Mouse (Mus musculus) layer of hippocampus, postnatal 14 days (tissue): ENCODE data around the gene Aoc2. TPM values are rescaled to one million over a fixed set of nuclear protein-coding genes. Genes with fewer than 3 reads are reported as not detected.
"Not testable (repeated sequence)": the region's sequence is repeated elsewhere in the genome, so short reads cannot be mapped to it uniquely, and the experiment has no call there.

Experiments
- DNase-seq, 2 experiments: peaks; one replicate each; pipeline ENCODE4 v3.0.0; 2021 to 2022; ENCODE audit warnings: low spot score in 2 of 2, mixed read lengths in 1 of 2
- total RNA-seq, 2 experiments: library from RNA; stranded (reverse); gene quantifications; 2 replicates each; pipeline ENCODE4 v1.2.3; 2021

The Aoc2 gene
- total RNA-seq, 2 experiments from 2014 or later: 4.8 to 5.4 TPM

DNA sequence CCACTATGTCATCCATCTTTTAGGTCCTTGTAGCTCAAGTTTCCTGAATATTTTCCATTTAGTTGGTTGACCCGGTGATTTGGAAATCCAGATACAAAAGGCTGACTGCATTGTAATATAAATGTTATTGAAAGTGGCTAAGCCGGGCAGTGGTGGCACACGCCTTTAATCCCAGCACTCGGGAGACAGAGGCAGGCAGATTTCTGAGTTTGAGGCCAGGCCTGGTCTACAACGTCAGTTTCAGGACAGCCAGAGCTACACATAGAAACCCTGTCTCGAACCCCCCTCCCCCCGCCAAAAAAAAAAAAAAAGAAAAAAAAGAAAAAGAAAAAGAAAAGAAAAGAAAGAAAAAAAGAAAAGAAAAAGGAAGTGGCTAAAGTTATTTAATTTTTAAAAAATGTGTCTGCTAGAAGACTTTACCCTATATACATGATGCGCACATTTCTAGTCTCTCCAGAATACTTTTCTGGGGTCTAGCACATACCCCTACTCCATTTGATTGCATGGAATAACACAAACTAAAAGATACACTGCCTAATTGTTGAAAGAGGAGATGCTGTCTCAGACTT, 9.7 kb upstream of the Aoc2 start:
- DNase-seq: no peak

DNA sequence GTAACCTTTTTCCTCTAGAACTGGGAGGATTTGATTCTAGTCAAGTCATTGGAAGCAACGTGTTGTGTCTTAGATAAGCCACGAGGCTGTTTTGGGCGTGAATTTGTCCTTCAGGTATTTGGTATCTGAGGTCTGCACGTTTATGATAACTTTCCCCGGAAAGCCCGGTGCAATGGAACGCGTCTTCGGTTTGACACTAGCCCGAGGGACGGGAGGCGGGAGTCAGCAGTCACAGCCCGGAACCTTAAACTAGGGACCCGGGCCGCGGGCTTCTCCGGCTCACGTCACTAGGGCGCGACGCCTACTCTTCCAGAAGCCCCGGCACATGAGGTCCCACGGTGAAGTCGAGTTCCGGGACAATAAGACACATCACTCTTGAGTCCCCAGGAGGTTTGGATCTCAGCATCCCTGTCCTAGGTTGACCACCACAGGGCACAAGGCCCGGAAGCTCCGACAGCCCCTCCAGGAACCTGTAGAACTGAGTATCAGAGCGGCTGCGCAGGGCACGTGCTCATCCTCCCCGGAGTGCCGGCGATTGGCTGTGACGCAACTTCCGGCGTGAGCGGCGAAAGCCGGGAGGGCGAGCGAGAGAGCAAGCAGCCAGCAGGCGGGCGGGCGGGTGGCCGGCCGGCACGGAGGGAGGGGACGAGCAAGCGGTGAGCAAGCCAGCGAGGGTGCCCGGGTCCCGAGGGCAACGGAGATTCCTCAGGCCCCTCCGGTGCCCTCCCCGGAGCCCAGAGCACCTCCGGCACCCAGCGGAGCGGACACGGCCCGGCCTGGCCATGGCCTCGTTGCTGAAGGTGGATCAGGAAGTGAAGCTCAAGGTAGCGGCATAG, 9.0 kb upstream of the Aoc2 start, which contains the start of gene Psme3:
Gene Psme3 (plus strand): TSS at position 549 of the 836 bp plus-strand sequence.
- peak; percentile 94 to 96 for DNase-seq

DNA sequence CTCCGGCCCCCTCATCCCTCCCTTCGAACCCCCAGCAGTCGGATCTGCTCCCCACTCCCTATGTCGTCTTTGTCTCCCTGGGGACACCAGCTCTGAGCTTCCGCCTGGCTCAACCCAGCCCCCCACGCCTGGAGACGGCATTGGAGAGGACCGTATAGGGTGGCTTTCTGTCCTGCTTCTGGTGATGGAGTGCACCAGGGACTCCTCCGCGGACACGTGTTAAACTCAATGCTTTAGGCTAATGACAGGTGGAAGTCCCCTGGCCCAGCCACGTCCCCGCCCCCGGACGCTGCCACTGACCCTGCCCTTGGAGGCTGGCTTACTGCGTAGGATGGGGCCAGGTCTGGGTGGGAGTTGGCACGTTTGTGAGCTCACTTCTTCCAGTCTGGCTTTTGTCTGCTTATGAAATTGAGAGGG, 8.4 kb upstream of the Aoc2 start:
- no peak for DNase-seq

- DNase-seq: peak; percentile 68 to 79
These were observed 1.3 kb upstream of the Aoc2 start for GRCm38 (mm10) chr11:101323609-101324008.

- not testable (repeated sequence) for DNase-seq
These were observed 338 bp downstream of the Aoc2 start for GRCm38 (mm10) chr11:101325201-101325600.

GRCm38 (mm10) chr11:101326147-101326546, 1.3 kb downstream of the Aoc2 start:
- DNase-seq: no peak

- DNase-seq: no peak
These were observed 2.4 kb downstream of the Aoc2 start for GRCm38 (mm10) chr11:101327311-101327710.

GRCm38 (mm10) chr11:101328941-101329635, 4.2 kb downstream of the Aoc2 start:
- DNase-seq: no peak

- DNase-seq: no peak
These were observed 5.6 kb downstream of the Aoc2 start, which contains the start of gene Aoc3 for GRCm38 (mm10) chr11:101330371-101330924. Gene Aoc3 (plus strand): TSS chr11:101330605.

DNA sequence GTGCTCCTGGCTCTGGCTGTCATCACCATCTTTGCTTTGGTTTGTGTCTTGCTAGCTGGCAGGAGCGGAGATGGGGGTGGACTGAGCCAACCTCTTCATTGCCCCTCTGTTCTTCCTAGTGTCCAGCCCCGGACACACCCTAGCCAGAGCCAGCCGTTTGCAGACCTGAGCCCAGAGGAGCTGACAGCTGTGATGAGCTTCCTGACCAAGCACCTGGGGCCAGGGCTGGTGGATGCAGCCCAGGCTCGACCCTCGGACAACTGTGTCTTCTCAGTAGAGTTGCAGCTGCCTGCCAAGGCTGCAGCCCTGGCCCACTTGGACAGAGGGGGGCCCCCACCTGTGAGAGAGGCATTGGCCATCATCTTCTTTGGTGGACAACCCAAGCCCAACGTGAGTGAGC, 6.1 kb downstream of the Aoc2 start:
- DNase-seq: not testable (repeated sequence)

DNA sequence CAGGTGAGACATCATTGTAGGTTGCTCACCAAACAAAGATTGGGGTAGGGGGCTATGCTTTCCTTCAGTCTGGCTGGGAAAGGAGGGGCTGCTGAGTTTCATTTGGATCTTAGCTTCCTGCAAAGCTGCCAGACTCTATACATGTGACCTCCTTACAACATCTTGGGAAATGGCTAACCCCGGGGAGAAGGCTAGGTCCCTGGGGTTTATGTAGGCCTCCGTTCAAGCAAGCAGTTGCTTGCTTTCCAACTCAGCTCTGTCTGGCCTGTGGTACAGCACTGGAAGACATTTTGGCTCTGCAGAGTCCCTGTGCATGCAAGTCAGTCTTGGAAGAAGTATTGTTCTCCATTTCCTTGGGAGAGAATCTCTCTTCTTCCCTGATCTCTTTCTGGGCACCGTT, 7.7 kb downstream of the Aoc2 start:
- DNase-seq: no peak

DNA sequence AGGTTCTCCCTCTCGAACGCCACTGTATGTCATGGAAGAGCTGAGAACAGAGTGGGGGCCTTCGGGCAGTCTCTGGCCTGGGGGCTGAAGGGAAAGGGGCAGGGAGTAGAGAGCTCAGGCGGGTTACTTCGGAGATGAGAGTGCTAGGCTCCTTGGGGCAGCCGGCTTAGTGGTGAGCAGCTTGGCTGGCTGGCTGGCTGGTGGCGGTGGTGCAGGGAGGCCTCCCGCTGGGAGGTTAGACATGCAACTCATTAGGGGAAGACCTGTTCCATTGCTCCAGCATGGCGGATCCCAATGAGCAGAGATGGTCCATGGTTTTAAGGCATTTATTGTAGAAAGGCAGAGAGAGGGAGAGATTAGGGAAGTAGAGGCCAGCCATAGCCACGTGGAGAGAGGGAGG, 9.2 kb downstream of the Aoc2 start:
- DNase-seq: no peak

- DNase-seq: no peak
These were observed 9.7 kb downstream of the Aoc2 start for GRCm38 (mm10) chr11:101334516-101334915.

GRCm38 (mm10) chr11:101335685-101336084, 10.8 kb downstream of the Aoc2 start:
- no peak for DNase-seq

- no peak for DNase-seq
These were observed 13.4 kb downstream of the Aoc2 start for GRCm38 (mm10) chr11:101338123-101338760.

DNA sequence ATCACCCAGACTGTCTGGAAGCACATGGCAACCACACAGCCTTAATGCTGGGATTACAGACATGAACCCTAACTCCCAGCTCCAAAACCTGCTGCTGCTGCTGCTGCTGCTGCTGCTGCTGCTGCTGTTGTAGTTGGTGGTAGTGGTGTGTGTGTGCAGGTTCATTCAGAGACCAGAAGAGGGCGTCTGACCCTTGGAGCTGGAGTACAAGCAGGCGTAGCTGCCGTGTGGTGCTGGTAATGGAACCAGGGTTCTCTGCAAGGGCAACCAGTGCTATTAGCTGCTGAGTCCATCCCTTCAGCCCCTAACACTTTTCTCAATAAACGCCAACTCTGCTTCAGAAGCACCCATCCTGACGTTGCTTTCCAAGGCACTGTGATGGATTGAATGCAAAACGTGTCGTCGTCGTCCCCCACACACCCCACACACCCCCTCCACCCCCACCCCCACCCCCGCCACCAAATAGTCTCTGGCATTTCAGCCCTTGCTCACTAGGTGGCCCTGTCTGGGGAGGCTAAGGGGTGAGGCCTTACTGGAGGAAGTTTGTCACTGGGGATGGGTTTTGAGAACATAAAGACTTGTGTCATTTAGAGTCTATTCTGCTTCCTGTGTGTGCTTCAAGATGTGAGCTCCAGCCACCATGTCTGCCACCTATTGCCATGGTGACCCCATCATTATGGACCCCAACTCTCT, 22.4 kb downstream of the Aoc2 start:
- DNase-seq: no peak

GRCm38 (mm10) chr11:101348774-101349173, 23.9 kb downstream of the Aoc2 start:
- no peak for DNase-seq

GRCm38 (mm10) chr11:101349216-101349615, 24.4 kb downstream of the Aoc2 start:
- DNase-seq: no peak

GRCm38 (mm10) chr11:101351100-101351720, 26.3 kb downstream of the Aoc2 start:
- DNase-seq: no peak

GRCm38 (mm10) chr11:101351721-101352111, 26.9 kb downstream of the Aoc2 start:
- DNase-seq: no peak
